Mouse (Mus musculus): Measurements from ENCODE around the gene Serpina10. TPM values are rescaled to one million over a fixed set of nuclear protein-coding genes. Genes with fewer than 3 reads are reported as not detected.
"Not testable (repeated sequence)": the region's sequence is repeated elsewhere in the genome, so short reads cannot be mapped to it uniquely, and the experiment has no call there.

Serpina10 gene
- 0.08 TPM in 1 of 2 replicates, not detected in the other for polyA plus RNA-seq (2014; fragmentation: Nextera tagmentation; extraction: Ambion mirVana)

DNA sequence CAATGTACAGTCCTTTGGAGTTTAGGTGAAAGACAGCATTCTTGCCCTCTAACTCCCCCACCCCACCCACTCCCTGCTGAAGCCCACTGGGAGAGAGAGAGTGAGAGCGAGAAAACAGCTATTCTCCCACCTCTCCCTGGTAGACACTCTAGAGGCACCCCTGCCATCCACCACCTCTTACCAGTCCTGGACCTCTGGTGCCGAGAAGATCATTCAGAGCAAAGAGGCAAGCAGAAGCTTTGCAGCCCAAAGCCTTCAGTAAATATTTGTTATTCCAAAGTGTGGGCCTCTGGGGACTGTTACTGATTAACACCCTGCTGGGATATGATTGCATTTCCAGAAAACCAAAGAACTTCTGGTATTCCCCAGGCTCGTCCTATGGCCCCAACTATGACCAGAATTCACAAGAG, at the start of gene Serpina10:
TSS of gene Serpina10 (minus strand) at position 242 of the 410 bp plus-strand sequence.
- DNase-seq (no peak), ATAC-seq (ENCODE audit: insufficient read depth) (no peak)
- WGBS = 57% methylated on average over 3 of the region's 3 CpGs
- H3K4me3 ChIP-seq (ENCODE audit: low read depth, low read length) = no peak within 1 kb of the TSS
- no peak within 1 kb of the TSS for H3K4me2 ChIP-seq
- H3K27ac ChIP-seq (ENCODE audit: low read depth) = no peak within 1 kb of the TSS
- no peaks in the 10 kb centered on the region for H3K9me3 ChIP-seq (ENCODE audit: low read depth, low read length)
- H3K27me3 ChIP-seq (ENCODE audit: insufficient read depth, low read length) = no peaks in the 10 kb centered on the region
- no peaks in the 10 kb centered on the region for H3K36me3 ChIP-seq (ENCODE audit: insufficient read depth)
- no peak within 1 kb of the TSS for H3K9ac ChIP-seq
- H3K4me1 ChIP-seq (ENCODE audit: insufficient read depth) = no peaks in the 10 kb centered on the region
- TF ChIP-seq CTCF (IDR thresholded peaks at IDR 0.05; ENCODE audit: low read depth) = no peak

DNA sequence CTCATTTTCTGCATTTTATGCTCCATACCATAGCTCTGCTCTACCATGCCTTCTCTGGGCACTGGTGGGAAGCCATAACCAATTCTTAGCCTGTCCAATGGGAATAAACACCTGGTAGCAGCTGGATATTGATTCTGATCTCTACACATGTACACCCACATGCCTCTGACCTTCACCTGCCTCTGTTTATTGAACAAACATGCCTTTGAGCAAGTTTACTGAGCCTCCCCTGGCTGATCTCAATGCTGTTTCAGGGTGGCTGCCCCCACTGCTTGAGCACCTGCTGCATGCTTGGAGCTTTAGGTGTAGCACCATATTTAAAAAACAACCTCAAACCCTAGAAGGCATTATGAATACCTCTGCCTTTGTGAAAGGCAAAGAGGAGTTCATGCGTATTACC, 48.6 kb upstream of the Serpina10 start:
- H3K4me2 ChIP-seq; H3K9ac ChIP-seq; H3K36me3 ChIP-seq (ENCODE audit: insufficient read depth): not testable (repeated sequence)

DNA sequence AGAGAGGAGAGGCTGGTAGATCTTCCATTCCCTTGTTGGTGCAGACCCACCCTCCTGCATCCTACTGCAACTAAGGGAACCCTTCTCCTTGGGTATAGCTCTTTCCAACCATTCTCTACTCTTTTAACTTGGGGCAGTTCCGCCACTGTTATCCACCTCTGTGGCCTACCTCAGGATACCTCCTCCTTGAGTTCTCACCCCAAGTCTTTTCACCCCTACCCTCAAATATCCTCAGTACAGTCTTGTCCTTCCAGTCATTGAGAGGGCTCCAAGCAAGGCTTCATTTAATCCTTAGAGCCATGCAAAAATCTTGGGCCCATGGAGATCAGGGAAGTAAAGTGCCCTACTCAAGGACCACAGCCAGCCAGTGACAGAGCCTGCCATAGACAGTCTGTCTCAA, 44.8 kb upstream of the Serpina10 start, which contains the start of gene Serpina16:
TSS of gene Serpina16 (minus strand) at position 101 of the 400 bp plus-strand sequence.
- no peaks in the 10 kb centered on the region for H3K36me3 ChIP-seq (ENCODE audit: insufficient read depth)
- no peak within 1 kb of the TSS for H3K9ac ChIP-seq
- H3K4me2 ChIP-seq = no peak within 1 kb of the TSS
- H3K9me3 ChIP-seq (ENCODE audit: low read depth, low read length) = no peaks in the 10 kb centered on the region
- H3K27ac ChIP-seq (ENCODE audit: low read depth) = no peak within 1 kb of the TSS
- H3K4me3 ChIP-seq (ENCODE audit: low read depth, low read length) = no peak within 1 kb of the TSS
- DNase-seq (no peak), ATAC-seq (ENCODE audit: insufficient read depth) (no peak)
- WGBS = 88% methylated on average over 1 of the region's 1 CpGs
- no peaks in the 10 kb centered on the region for H3K4me1 ChIP-seq (ENCODE audit: insufficient read depth)
- no peaks in the 10 kb centered on the region for H3K27me3 ChIP-seq (ENCODE audit: insufficient read depth, low read length)
- TF ChIP-seq CTCF (IDR thresholded peaks at IDR 0.05; ENCODE audit: low read depth) = no peak

More for the DNA sequence above, 48.6 kb upstream of the Serpina10 start:
- not testable (repeated sequence) for H3K4me3 ChIP-seq (ENCODE audit: low read depth, low read length); H3K4me1 ChIP-seq (ENCODE audit: insufficient read depth); DNase-seq; H3K27ac ChIP-seq (ENCODE audit: low read depth); H3K27me3 ChIP-seq (ENCODE audit: insufficient read depth, low read length); H3K9me3 ChIP-seq (ENCODE audit: low read depth, low read length); ATAC-seq (ENCODE audit: insufficient read depth)
- WGBS = 93% methylated on average over 1 of the region's 1 CpGs

DNA sequence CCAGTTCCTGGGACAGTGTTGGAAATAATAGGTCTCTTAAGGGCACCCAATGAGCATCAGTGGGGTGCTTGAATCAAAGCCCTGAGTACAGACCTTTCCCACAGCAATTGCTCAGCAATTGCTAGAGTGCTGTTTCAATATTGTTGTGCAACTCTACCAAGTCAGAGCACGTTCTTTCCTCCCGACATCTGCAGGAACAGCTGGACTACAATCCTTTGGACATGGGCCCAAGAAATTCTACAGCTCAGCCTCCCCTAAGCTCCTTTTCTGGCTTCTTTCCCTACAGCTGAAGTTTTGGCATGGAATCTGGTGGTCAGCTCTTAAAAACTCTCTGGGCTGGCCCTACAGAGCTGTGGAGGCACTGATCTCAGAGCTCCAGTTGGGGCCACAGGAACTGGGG, 41.9 kb upstream of the Serpina10 start:
- Histone ChIP-seq H3K27me3 (ENCODE audit: insufficient read depth, low read length) (no peaks in the 10 kb centered on the region), H3K27ac (ENCODE audit: low read depth) (no peak overlapping the region), H3K4me2 (no peak overlapping the region), H3K9me3 (ENCODE audit: low read depth, low read length) (no peaks in the 10 kb centered on the region), H3K36me3 (ENCODE audit: insufficient read depth) (no peaks in the 10 kb centered on the region), H3K4me1 (ENCODE audit: insufficient read depth) (peaks cover 5% of the 10 kb centered on the region; the same call in 1 of the 2 replicates), H3K4me3 (ENCODE audit: low read depth, low read length) (no peak overlapping the region), H3K9ac (no peak overlapping the region)
- DNase-seq (peak; percentile 83), ATAC-seq (ENCODE audit: insufficient read depth) (peak; percentile 40; the same call in 1 of the 2 replicates)
- TF ChIP-seq CTCF (IDR thresholded peaks at IDR 0.05; ENCODE audit: low read depth) = no peak
- 63% methylated on average over 2 of the region's 2 CpGs for WGBS

DNA sequence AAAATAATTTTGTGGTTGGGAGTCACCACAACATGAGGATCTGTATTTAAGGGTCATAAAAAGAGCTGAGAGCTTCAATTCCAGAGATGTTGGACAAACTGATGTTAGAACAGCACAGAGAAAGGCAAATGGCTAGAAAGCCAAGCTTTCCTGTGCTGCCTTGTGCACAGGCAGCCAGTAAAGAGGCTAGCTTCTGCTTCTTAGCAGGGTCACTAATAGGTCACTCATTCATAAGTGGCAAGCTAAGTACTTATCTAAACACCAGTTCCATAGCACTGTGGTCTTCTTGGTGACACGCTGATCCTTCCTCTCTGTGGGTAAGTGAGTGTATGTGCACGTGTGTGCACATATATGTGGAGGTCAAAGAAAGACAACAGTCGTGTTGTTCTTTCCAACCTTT, 40.2 kb upstream of the Serpina10 start:
- Histone ChIP-seq H3K27ac (ENCODE audit: low read depth) (peak overlapping the region; percentile 48), H3K4me3 (ENCODE audit: low read depth, low read length) (no peak overlapping the region), H3K4me1 (ENCODE audit: insufficient read depth) (peaks cover 5% of the 10 kb centered on the region; the same call in 1 of the 2 replicates), H3K36me3 (ENCODE audit: insufficient read depth) (no peaks in the 10 kb centered on the region), H3K4me2 (no peak overlapping the region), H3K9ac (no peak overlapping the region), H3K9me3 (ENCODE audit: low read depth, low read length) (no peaks in the 10 kb centered on the region), H3K27me3 (ENCODE audit: insufficient read depth, low read length) (no peaks in the 10 kb centered on the region)
- DNase-seq = peak; percentile 26
- peak; percentile 66; the same call in 1 of the 2 replicates for ATAC-seq (ENCODE audit: insufficient read depth)
- TF ChIP-seq CTCF (IDR thresholded peaks at IDR 0.05; ENCODE audit: low read depth) = no peak
- WGBS = 53% methylated on average over 3 of the region's 3 CpGs

DNA sequence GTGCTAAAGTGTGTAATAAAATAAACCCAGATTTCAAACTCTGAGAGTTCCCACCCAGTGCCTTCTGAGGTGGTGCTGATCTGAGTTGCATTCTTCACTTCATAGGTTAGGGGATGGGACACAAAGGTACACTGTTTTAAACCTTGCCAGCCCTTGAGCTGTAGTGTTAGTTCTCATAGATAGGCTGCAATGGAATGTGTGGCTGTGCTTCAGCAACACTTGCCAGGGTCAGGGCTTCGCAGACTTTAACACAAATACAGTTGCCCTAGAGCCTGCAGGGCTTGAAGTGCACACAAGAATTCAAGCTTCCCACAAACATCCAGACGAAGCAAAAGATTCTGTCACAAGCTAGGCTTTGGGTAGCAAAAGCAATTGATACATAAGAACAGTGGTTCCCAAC, 39.7 kb upstream of the Serpina10 start:
- no peak for TF ChIP-seq CTCF (IDR thresholded peaks at IDR 0.05; ENCODE audit: low read depth)
- peak; percentile 58 for DNase-seq
- H3K9ac ChIP-seq = no peak overlapping the region
- no peaks in the 10 kb centered on the region for H3K36me3 ChIP-seq (ENCODE audit: insufficient read depth)
- H3K27me3 ChIP-seq (ENCODE audit: insufficient read depth, low read length) = no peaks in the 10 kb centered on the region
- no peak overlapping the region for H3K4me3 ChIP-seq (ENCODE audit: low read depth, low read length)
- WGBS = 34% methylated on average over 2 of the region's 2 CpGs
- H3K9me3 ChIP-seq (ENCODE audit: low read depth, low read length) = no peaks in the 10 kb centered on the region
- peaks cover 5% of the 10 kb centered on the region; the same call in 1 of the 2 replicates for H3K4me1 ChIP-seq (ENCODE audit: insufficient read depth)
- peak; percentile 88 for ATAC-seq (ENCODE audit: insufficient read depth)
- H3K27ac ChIP-seq (ENCODE audit: low read depth) = peak overlapping the region; percentile 48; the same call in 1 of the 2 replicates
- H3K4me2 ChIP-seq = no peak overlapping the region

DNA sequence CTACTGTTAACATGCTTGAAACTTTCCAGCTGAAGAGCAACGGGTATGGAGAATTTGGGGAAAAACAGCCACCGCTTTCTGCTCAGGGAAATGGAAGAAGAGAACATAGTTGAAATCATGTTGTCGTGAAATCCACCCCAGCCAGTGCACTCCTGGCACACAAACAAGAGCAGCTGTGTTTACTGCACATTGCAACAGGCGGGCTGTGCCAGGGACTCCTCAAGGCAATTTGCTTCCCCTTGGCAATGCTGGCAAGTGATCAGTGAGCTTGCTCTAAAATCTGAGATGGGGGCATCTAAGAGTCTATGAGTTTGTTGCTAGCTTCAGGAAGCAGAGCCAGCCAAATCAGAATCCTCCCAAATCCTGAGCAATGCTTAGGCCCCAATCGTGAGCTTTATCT, 39.1 kb upstream of the Serpina10 start:
- no peak for DNase-seq
- H3K27ac ChIP-seq (ENCODE audit: low read depth) = peak overlapping the region; percentile 88
- no peak for ATAC-seq (ENCODE audit: insufficient read depth)

More for the DNA sequence above, 39.1 kb upstream of the Serpina10 start:
- Histone ChIP-seq H3K9me3 (ENCODE audit: low read depth, low read length) (no peaks in the 10 kb centered on the region), H3K4me2 (no peak overlapping the region), H3K4me1 (ENCODE audit: insufficient read depth) (peaks cover 5% of the 10 kb centered on the region; the same call in 1 of the 2 replicates), H3K36me3 (ENCODE audit: insufficient read depth) (no peaks in the 10 kb centered on the region), H3K27me3 (ENCODE audit: insufficient read depth, low read length) (no peaks in the 10 kb centered on the region), H3K9ac (no peak overlapping the region), H3K4me3 (ENCODE audit: low read depth, low read length) (no peak overlapping the region)
- TF ChIP-seq CTCF (IDR thresholded peaks at IDR 0.05; ENCODE audit: low read depth) = no peak
- 64% methylated on average over 5 of the region's 5 CpGs for WGBS

Data from lung, embryonic 14.5 days (tissue).